Mouse (Mus musculus) forebrain, postnatal 0 days (tissue): ENCODE data around the gene Sgms1. TPM values are rescaled to one million over a fixed set of nuclear protein-coding genes. Genes with fewer than 3 reads are reported as not detected.

Experiments used
- ATAC-seq: fragments of 200-750 bp; cut with Nextera tagmentation; 2 replicates; pipeline ENCODE4 v1.8.0; 2017; ENCODE audit warnings: mild to moderate bottlenecking, moderate library complexity
- DNase-seq: peaks from one replicate; pipeline ENCODE4 v3.0.0-alpha.2; 2015
- H3K27ac ChIP-seq: fragments of 300-500 bp; sonication (generic); 2 replicates; pipeline ENCODE4 v1.5.1; 2014; ENCODE audit warnings: low read depth, mild to moderate bottlenecking, antibody characterized with exemption, low read length, moderate library complexity, mixed read lengths
- H3K27me3 ChIP-seq: fragments of 300-500 bp; sonication (generic); 2 replicates; pipeline ENCODE4 v1.6.1; 2014; ENCODE audit warnings: mild to moderate bottlenecking, low read length, mixed read lengths; ENCODE audit not compliant: insufficient read depth
- H3K36me3 ChIP-seq: fragments of 300-500 bp; sonication (generic); 2 replicates; pipeline ENCODE4 v1.6.1; 2014; ENCODE audit warnings: mild to moderate bottlenecking, moderate library complexity; ENCODE audit not compliant: insufficient read depth
- H3K4me1 ChIP-seq: fragments of 300-500 bp; sonication (generic); 2 replicates; pipeline ENCODE4 v1.6.1; 2014; ENCODE audit warnings: antibody characterized with exemption; ENCODE audit not compliant: insufficient read depth
- H3K4me2 ChIP-seq: fragments of 300-500 bp; sonication (generic); 2 replicates; pipeline ENCODE4 v1.6.1; 2014; ENCODE audit warnings: low read depth, mild to moderate bottlenecking, moderate library complexity
- H3K4me3 ChIP-seq: fragments of 300-500 bp; sonication (generic); 2 replicates; pipeline ENCODE4 v1.5.1; 2014; ENCODE audit warnings: low read depth, low read length, mixed read lengths
- H3K9ac ChIP-seq: fragments of 300-500 bp; sonication (generic); 2 replicates; pipeline ENCODE4 v1.6.1; 2014; ENCODE audit warnings: mild to moderate bottlenecking
- H3K9me3 ChIP-seq: fragments of 300-500 bp; sonication (generic); 2 replicates; pipeline ENCODE4 v1.6.1; 2016; ENCODE audit warnings: low read length
- CTCF ChIP-seq: sonication (generic); IDR thresholded peaks from 2 replicates; pipeline ENCODE4 v1.5.1; 2016; ENCODE audit warnings: antibody characterized with exemption, control low read depth, low read depth
- WGBS: fragments of 180-500 bp; shearing (Covaris S2); extraction: QIAGEN DNeasy Blood & Tissue Kit; methylation state at CpG from one replicate; pipeline ENCODE4 v1.1.7; 2014; 5-methylcytosine and 5-hydroxymethylcytosine counted together
- polyA plus RNA-seq: library from polyadenylated mRNA; unstranded; fragments of >200 nt; fragmentation: Nextera tagmentation; extraction: Ambion mirVana; gene quantifications from 2 replicates; pipeline ENCODE4 v1.2.1, GENCODE M21; 2015
- total RNA-seq: library from RNA; depleted of rRNA; stranded (reverse); fragments of >200 nt; gene quantifications from 2 replicates; pipeline ENCODE4 v1.2.3, GENCODE M21; 2014

Sgms1 gene
- total and polyA plus RNA-seq, 2 experiments from 2014 or later, result 17.0 to 27.2 TPM

GRCm38 (mm10) chr19:32333544-32333943 is 56.0 kb downstream of the Sgms1 start:
- no peak for ATAC-seq
- H3K9me3 ChIP-seq, result no peaks in the 10 kb centered on the region
- no peaks in the 10 kb centered on the region for H3K27me3 ChIP-seq
- no peaks in the 10 kb centered on the region for H3K36me3 ChIP-seq
- H3K4me3 ChIP-seq, result no peak overlapping the region
- H3K4me1 ChIP-seq, result peaks cover 4% of the 10 kb centered on the region; the same call in 1 of the 2 replicates
- no peak for DNase-seq
- WGBS, result 81% methylated on average over 4 of the region's 4 CpGs
- H3K9ac ChIP-seq, result no peak overlapping the region
- no peak overlapping the region for H3K27ac ChIP-seq
- no peak for TF ChIP-seq CTCF
- H3K4me2 ChIP-seq, result no peak overlapping the region

DNA sequence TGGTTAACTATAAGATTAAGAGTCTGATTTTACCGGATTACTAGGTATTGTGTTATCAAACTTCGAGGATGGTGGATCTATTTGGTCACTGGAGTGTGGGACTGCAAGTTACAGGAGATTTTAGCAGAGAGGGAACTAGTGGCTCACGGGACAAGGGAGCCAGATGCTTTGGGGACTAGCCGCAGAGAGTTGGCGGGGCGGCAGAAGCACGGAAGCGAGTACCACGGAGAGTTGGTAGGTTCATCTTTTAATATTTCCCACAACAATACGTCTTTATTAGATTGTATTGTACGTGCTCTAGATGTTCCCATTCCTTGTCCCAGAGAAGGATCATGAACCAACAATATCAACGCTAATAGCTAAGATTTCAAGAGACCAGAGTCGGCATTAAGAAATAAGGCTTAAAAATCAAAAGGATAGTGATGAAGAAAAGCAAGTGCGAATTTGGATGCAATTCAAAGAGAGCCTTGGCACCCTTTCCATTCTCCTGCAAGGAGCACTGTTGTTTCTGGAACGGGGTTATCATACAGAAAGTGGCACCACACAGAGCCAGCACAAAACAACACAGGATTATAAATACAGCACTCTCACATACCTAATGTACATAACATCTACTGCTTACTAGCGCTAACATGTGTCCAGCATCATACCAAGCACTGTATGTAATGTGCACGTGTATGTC is 56.6 kb downstream of the Sgms1 start:
- no peaks in the 10 kb centered on the region for H3K9me3 ChIP-seq
- no peak overlapping the region for H3K4me2 ChIP-seq
- H3K9ac ChIP-seq, result no peak overlapping the region
- no peaks in the 10 kb centered on the region for H3K36me3 ChIP-seq
- peaks cover 4% of the 10 kb centered on the region; the same call in 1 of the 2 replicates for H3K4me1 ChIP-seq
- H3K27ac ChIP-seq, result no peak overlapping the region
- no peak for TF ChIP-seq CTCF
- no peak for ATAC-seq
- no peak overlapping the region for H3K4me3 ChIP-seq
- H3K27me3 ChIP-seq, result no peaks in the 10 kb centered on the region
- DNase-seq, result no peak
- 68% methylated on average over 17 of the region's 17 CpGs for WGBS

GRCm38 (mm10) chr19:32330231-32330630 is 59.3 kb downstream of the Sgms1 start:
- Histone ChIP-seq H3K4me2 (no peak overlapping the region), H3K4me3 (no peak overlapping the region), H3K27me3 (no peaks in the 10 kb centered on the region), H3K36me3 (no peaks in the 10 kb centered on the region), H3K9me3 (no peaks in the 10 kb centered on the region), H3K4me1 (peaks cover 4% of the 10 kb centered on the region; the same call in 1 of the 2 replicates), H3K27ac (no peak overlapping the region), H3K9ac (no peak overlapping the region)
- DNase-seq (no peak), ATAC-seq (no peak)
- 82% methylated on average over 3 of the region's 3 CpGs for WGBS
- TF ChIP-seq CTCF, result no peak

DNA sequence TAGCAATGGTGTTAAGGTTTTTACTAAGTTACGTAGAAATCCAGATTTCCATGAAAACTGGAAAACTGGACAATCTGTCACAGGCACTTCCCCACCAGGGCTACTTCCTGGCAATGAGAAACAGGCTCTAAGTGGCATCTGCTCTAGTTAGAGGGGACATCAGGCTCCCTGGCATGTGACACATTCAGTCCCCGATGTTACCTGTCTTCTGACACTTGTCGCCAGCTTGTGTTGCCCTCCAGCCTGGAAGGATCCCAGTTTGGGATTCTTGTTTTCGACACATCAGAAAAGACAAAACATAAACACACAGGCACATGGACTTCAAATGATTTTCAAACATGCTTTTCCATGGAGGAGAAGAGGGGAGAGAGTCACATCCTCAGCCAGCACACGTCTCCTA is 60.0 kb downstream of the Sgms1 start:
- DNase-seq (no peak), ATAC-seq (no peak)
- H3K36me3 ChIP-seq, result no peaks in the 10 kb centered on the region
- WGBS, result 86% methylated on average over 5 of the region's 5 CpGs
- H3K4me3 ChIP-seq, result no peak overlapping the region
- H3K27ac ChIP-seq, result no peak overlapping the region
- H3K9me3 ChIP-seq, result no peaks in the 10 kb centered on the region
- TF ChIP-seq CTCF, result no peak
- no peaks in the 10 kb centered on the region for H3K27me3 ChIP-seq
- H3K4me2 ChIP-seq, result no peak overlapping the region
- no peak overlapping the region for H3K9ac ChIP-seq
- peaks cover 4% of the 10 kb centered on the region; the same call in 1 of the 2 replicates for H3K4me1 ChIP-seq

- Histone ChIP-seq H3K27me3 (no peaks in the 10 kb centered on the region), H3K4me3 (no peak overlapping the region), H3K4me2 (no peak overlapping the region), H3K9ac (no peak overlapping the region), H3K27ac (no peak overlapping the region), H3K36me3 (no peaks in the 10 kb centered on the region), H3K9me3 (no peaks in the 10 kb centered on the region), H3K4me1 (peaks cover 4% of the 10 kb centered on the region; the same call in 1 of the 2 replicates)
- no peak for TF ChIP-seq CTCF
- ATAC-seq (no peak), DNase-seq (no peak)
- WGBS, result 55% methylated on average over 2 of the region's 2 CpGs
Measured at GRCm38 (mm10) chr19:32328089-32328828, 61.3 kb downstream of the Sgms1 start.

GRCm38 (mm10) chr19:32326621-32327021 is 62.9 kb downstream of the Sgms1 start:
- no peak overlapping the region for H3K4me3 ChIP-seq
- no peaks in the 10 kb centered on the region for H3K36me3 ChIP-seq
- no peaks in the 10 kb centered on the region for H3K9me3 ChIP-seq
- no peak for DNase-seq
- WGBS, result 58% methylated on average over 4 of the region's 4 CpGs
- H3K9ac ChIP-seq, result no peak overlapping the region
- H3K27me3 ChIP-seq, result no peaks in the 10 kb centered on the region
- H3K4me1 ChIP-seq, result 0 out of 2 replicates have a peak, but pooled peaks cover 2% of the 10 kb centered on the region
- H3K27ac ChIP-seq, result no peak overlapping the region
- TF ChIP-seq CTCF, result no peak
- ATAC-seq, result no peak
- no peak overlapping the region for H3K4me2 ChIP-seq

GRCm38 (mm10) chr19:32326156-32326555 is 63.4 kb downstream of the Sgms1 start:
- H3K4me2 ChIP-seq, result no peak overlapping the region
- ATAC-seq (no peak), DNase-seq (no peak)
- no peaks in the 10 kb centered on the region for H3K36me3 ChIP-seq
- no peak overlapping the region for H3K9ac ChIP-seq
- H3K27ac ChIP-seq, result no peak overlapping the region
- no peaks in the 10 kb centered on the region for H3K9me3 ChIP-seq
- H3K4me3 ChIP-seq, result no peak overlapping the region
- H3K27me3 ChIP-seq, result no peaks in the 10 kb centered on the region
- no peak for TF ChIP-seq CTCF
- WGBS, result 86% methylated on average over 3 of the region's 3 CpGs
- H3K4me1 ChIP-seq, result 0 out of 2 replicates have a peak, but pooled peaks cover 4% of the 10 kb centered on the region
